Mouse (Mus musculus): ENCODE results near the gene Tsc22d1. TPM values are rescaled to one million over a fixed set of nuclear protein-coding genes. Genes with fewer than 3 reads are reported as not detected.
A peak's percentile ranks its signal among the peaks of the same experiment; 100 is the strongest.

The Tsc22d1 gene
- total and polyA plus RNA-seq, 3 experiments: 0.25 to 1.3 (median 0.69) TPM

GRCm38 (mm10) chr14:76513395-76514049, 98.8 kb downstream of the Tsc22d1 start:
- Histone ChIP-seq H3K9me3 (replicated peaks; ENCODE audit: low read length) (no peaks in the 10 kb centered on the region), H3K4me1 (ENCODE audit: control insufficient read depth in 1 of 2, insufficient read depth in 2 of 2) (no peaks in the 10 kb centered on the region), H3K4me2 (ENCODE audit: insufficient read depth, low read depth, poor library complexity, severe bottlenecking) (no peak overlapping the region), H3K79me2 (replicated peaks; ENCODE audit: control insufficient read depth, extremely low read depth, insufficient read depth, poor library complexity, severe bottlenecking) (no peaks in the 10 kb centered on the region), H3K27me3 (replicated peaks) (no peaks in the 10 kb centered on the region), H3K27ac (ENCODE audit: insufficient read depth, low read depth) (no peak overlapping the region), H3K4me3 (replicated peaks in 1 of 3; ENCODE audit: low read depth in 2 of 3, low read length in 2 of 3, poor library complexity in 1 of 3) (no peak overlapping the region), H3K9ac (ENCODE audit: insufficient read depth, low read depth) (no peak overlapping the region), H3K36me3 (replicated peaks in 1 of 2; ENCODE audit: control insufficient read depth in 1 of 2, insufficient read depth in 1 of 2, low read length in 1 of 2) (no peaks in the 10 kb centered on the region)
- in situ Hi-C loops (cut with MboI; ENCODE audit: low pct_ligation_motif_present, low pct_unique_long_range_greater_than_20kb, low sequenced_read_pairs): no loop called here
- dilution Hi-C loops (cut with MboI; ENCODE audit: extremely low pct_ligation_motif_present, extremely low pct_unique_long_range_greater_than_20kb, low sequenced_read_pairs): no loop called here
- TF ChIP-seq EP300 (IDR thresholded peaks at IDR 0.05; ENCODE audit: low read length) (no peak), POLR2AphosphoS2 (IDR thresholded peaks at IDR 0.05; ENCODE audit: low read depth, low read length) (no peak), E2F4 (IDR thresholded peaks at IDR 0.05; ENCODE audit: insufficient replicate concordance, low read depth, low read length) (no peak), MAFK (IDR thresholded peaks at IDR 0.05; ENCODE audit: insufficient replicate concordance, low read length) (no peak), CHD1 (IDR thresholded peaks at IDR 0.05; ENCODE audit: low read depth, low read length) (no peak)
- no peak for DNase-seq (ENCODE audit: extremely low read depth)

GRCm38 (mm10) chr14:76514050-76514585, 99.4 kb downstream of the Tsc22d1 start:
- H3K27me3 ChIP-seq (replicated peaks): no peaks in the 10 kb centered on the region
- dilution Hi-C loops (cut with MboI; ENCODE audit: extremely low pct_ligation_motif_present, extremely low pct_unique_long_range_greater_than_20kb, low sequenced_read_pairs): no loop called here
- H3K4me2 ChIP-seq (ENCODE audit: insufficient read depth, low read depth, poor library complexity, severe bottlenecking): no peak overlapping the region
- no peak overlapping the region for H3K4me3 ChIP-seq (replicated peaks in 1 of 3; ENCODE audit: low read depth in 2 of 3, low read length in 2 of 3, poor library complexity in 1 of 3)
- no peaks in the 10 kb centered on the region for H3K9me3 ChIP-seq (replicated peaks; ENCODE audit: low read length)
- in situ Hi-C loops (cut with MboI; ENCODE audit: low pct_ligation_motif_present, low pct_unique_long_range_greater_than_20kb, low sequenced_read_pairs): no loop called here
- H3K9ac ChIP-seq (ENCODE audit: insufficient read depth, low read depth): no peak overlapping the region
- no peaks in the 10 kb centered on the region for H3K79me2 ChIP-seq (replicated peaks; ENCODE audit: control insufficient read depth, extremely low read depth, insufficient read depth, poor library complexity, severe bottlenecking)
- H3K36me3 ChIP-seq (replicated peaks in 1 of 2; ENCODE audit: control insufficient read depth in 1 of 2, insufficient read depth in 1 of 2, low read length in 1 of 2): no peaks in the 10 kb centered on the region
- DNase-seq (ENCODE audit: extremely low read depth): no peak
- peak; percentile 70 for TF ChIP-seq ZNF384 (IDR thresholded peaks at IDR 0.05; ENCODE audit: low read depth, low read length)
- TF ChIP-seq SIN3A (IDR thresholded peaks at IDR 0.05; ENCODE audit: low read length): no peak
- no peak overlapping the region for H3K27ac ChIP-seq (ENCODE audit: insufficient read depth, low read depth)
- no peaks in the 10 kb centered on the region for H3K4me1 ChIP-seq (ENCODE audit: control insufficient read depth in 1 of 2, insufficient read depth in 2 of 2)

GRCm38 (mm10) chr14:76515620-76516019, 100.9 kb downstream of the Tsc22d1 start:
- Histone ChIP-seq H3K79me2 (replicated peaks; ENCODE audit: control insufficient read depth, extremely low read depth, insufficient read depth, poor library complexity, severe bottlenecking) (no peaks in the 10 kb centered on the region), H3K36me3 (replicated peaks in 1 of 2; ENCODE audit: control insufficient read depth in 1 of 2, insufficient read depth in 1 of 2, low read length in 1 of 2) (no peaks in the 10 kb centered on the region), H3K4me3 (replicated peaks in 1 of 3; ENCODE audit: low read depth in 2 of 3, low read length in 2 of 3, poor library complexity in 1 of 3) (no peak overlapping the region), H3K4me1 (ENCODE audit: control insufficient read depth in 1 of 2, insufficient read depth in 2 of 2) (peaks cover 2 to 5% of the 10 kb centered on the region in 2 experiments; a peak in 2 of 4 replicates), H3K27ac (ENCODE audit: insufficient read depth, low read depth) (no peak overlapping the region), H3K27me3 (replicated peaks) (no peaks in the 10 kb centered on the region), H3K9ac (ENCODE audit: insufficient read depth, low read depth) (no peak overlapping the region), H3K9me3 (replicated peaks; ENCODE audit: low read length) (no peaks in the 10 kb centered on the region), H3K4me2 (ENCODE audit: insufficient read depth, low read depth, poor library complexity, severe bottlenecking) (no peak overlapping the region)
- in situ Hi-C loops (cut with MboI; ENCODE audit: low pct_ligation_motif_present, low pct_unique_long_range_greater_than_20kb, low sequenced_read_pairs): no loop called here
- dilution Hi-C loops (cut with MboI; ENCODE audit: extremely low pct_ligation_motif_present, extremely low pct_unique_long_range_greater_than_20kb, low sequenced_read_pairs): no loop called here
- DNase-seq (ENCODE audit: extremely low read depth): no peak
- TF ChIP-seq HCFC1 (IDR thresholded peaks at IDR 0.05; ENCODE audit: low read depth, low read length) (no peak), NELFE (IDR thresholded peaks at IDR 0.05; ENCODE audit: low read depth, low read length) (no peak), MAX (IDR thresholded peaks at IDR 0.05; ENCODE audit: low read length) (no peak), MAFK (IDR thresholded peaks at IDR 0.05; ENCODE audit: insufficient replicate concordance, low read length) (no peak), CTCF (conservative IDR thresholded peaks at IDR 0.05 in 1 of 2, IDR thresholded peaks at IDR 0.05 in 1 of 2; ENCODE audit: low read depth in 2 of 2, low read length in 2 of 2) (no peak), ETS1 (conservative IDR thresholded peaks at IDR 0.05; ENCODE audit: low read depth, low read length) (no peak)
